7 mouse cellular contexts compared by ENCODE assay signal in genomic region chr16:17891567-17891959, GRCm38 (mm10). TPM values are rescaled to one million over a fixed set of nuclear protein-coding genes. Genes with fewer than 3 reads are reported as not detected.
A peak's percentile ranks its signal among the peaks of the same experiment; 100 is the strongest.
DNase-seq lines count a peak whose midpoint lies in the region; ATAC-seq and TF ChIP-seq lines count a peak whose summit lies in the region.

Gene Gm20518 (minus strand): TSS chr16:17891671.

- peak; percentile 62 for TF ChIP-seq POLR2A in kidney, adult 2 months (IDR thresholded peaks at IDR 0.05; ENCODE audit: low read depth, low read length)
- peak; percentile 56 for TF ChIP-seq POLR2A in spleen, adult 2 months (IDR thresholded peaks at IDR 0.05; ENCODE audit: low read depth, low read length)

- WGBS in embryonic facial prominence, embryonic 11.5 days, result 0% methylated on average over 36 of the region's 38 CpGs
- under 1% methylated on average over 35 of the region's 38 CpGs for WGBS in kidney, adult 2 months
- WGBS in limb, embryonic 12.5 days, result under 1% methylated on average over 37 of the region's 38 CpGs
- under 1% methylated on average over 37 of the region's 38 CpGs for WGBS in midbrain, embryonic 15.5 days
- under 1% methylated on average over 36 of the region's 38 CpGs for WGBS in spleen, adult 2 months

- peak; percentile 95 for ATAC-seq in embryonic facial prominence, embryonic 11.5 days (replicated peaks; ENCODE audit: insufficient number of reproducible peaks, low FRiP score, low TSS enrichment, low read depth)
- peak; percentile 97 for ATAC-seq in limb, embryonic 12.5 days (ENCODE audit: insufficient number of reproducible peaks, insufficient read depth, low FRiP score, low TSS enrichment, low read depth)
- peak; percentile 97 for ATAC-seq in midbrain, embryonic 15.5 days (replicated peaks)

- H3K4me2 ChIP-seq in embryonic facial prominence, embryonic 11.5 days (ENCODE audit: low read depth, low read length), result peak within 1 kb of the TSS; percentile 80
- H3K4me2 ChIP-seq in limb, embryonic 12.5 days, result peak within 1 kb of the TSS; percentile 93
- H3K4me2 ChIP-seq in midbrain, embryonic 15.5 days, result peak within 1 kb of the TSS; percentile 80

- no peaks in the 10 kb centered on the region for H3K9me3 ChIP-seq in embryonic facial prominence, embryonic 11.5 days (replicated peaks; ENCODE audit: control insufficient read depth, low read length)
- no peaks in the 10 kb centered on the region for H3K9me3 ChIP-seq in limb, embryonic 12.5 days
- no peaks in the 10 kb centered on the region for H3K9me3 ChIP-seq in midbrain, embryonic 15.5 days

- H3K27me3 ChIP-seq in embryonic facial prominence, embryonic 11.5 days (ENCODE audit: control insufficient read depth, insufficient read depth, low read length), result no peaks in the 10 kb centered on the region
- no peaks in the 10 kb centered on the region for H3K27me3 ChIP-seq in kidney, adult 2 months (replicated peaks; ENCODE audit: control insufficient read depth, insufficient read depth, low read length)
- no peaks in the 10 kb centered on the region for H3K27me3 ChIP-seq in limb, embryonic 12.5 days
- H3K27me3 ChIP-seq in midbrain, embryonic 15.5 days (replicated peaks), result no peaks in the 10 kb centered on the region
- H3K27me3 ChIP-seq in spleen, adult 2 months (ENCODE audit: control insufficient read depth, insufficient read depth, low read length), result no peaks in the 10 kb centered on the region

- DNase-seq in adrenal gland, postnatal 14 days, result peak; percentile 99
- DNase-seq in embryonic facial prominence, embryonic 11.5 days (ENCODE audit: low spot score), result peak; percentile 100
- DNase-seq in heart, adult 18-20 months, result peak; percentile 99 to 100
- peak; percentile 99 for DNase-seq in kidney, adult 2 months
- DNase-seq in spleen, adult 2 months (ENCODE audit: low read depth in 1 of 2, low spot score in 2 of 2), result peak; percentile 91 to 99

- no peak for TF ChIP-seq CTCF in kidney, adult 2 months (conservative IDR thresholded peaks at IDR 0.05; ENCODE audit: insufficient read depth, insufficient read length, low read depth, low read length)
- TF ChIP-seq CTCF in spleen, adult 2 months (IDR thresholded peaks at IDR 0.05; ENCODE audit: extremely low read depth, insufficient read depth, insufficient read length, insufficient replicate concordance), result no peak

- no peaks in the 10 kb centered on the region for H3K36me3 ChIP-seq in embryonic facial prominence, embryonic 11.5 days (replicated peaks; ENCODE audit: control insufficient read depth, insufficient read depth, low read depth, low read length)
- H3K36me3 ChIP-seq in kidney, adult 2 months (ENCODE audit: control insufficient read depth, insufficient read depth, low read length), result no peaks in the 10 kb centered on the region
- peaks cover 4% of the 10 kb centered on the region; the same call in 1 of the 2 replicates for H3K36me3 ChIP-seq in limb, embryonic 12.5 days
- H3K36me3 ChIP-seq in midbrain, embryonic 15.5 days (replicated peaks), result no peaks in the 10 kb centered on the region
- no peaks in the 10 kb centered on the region for H3K36me3 ChIP-seq in spleen, adult 2 months (ENCODE audit: control insufficient read depth, insufficient read depth, low read length)

- peak within 1 kb of the TSS; percentile 74 for H3K4me3 ChIP-seq in embryonic facial prominence, embryonic 11.5 days (ENCODE audit: low read depth, low read length)
- peak within 1 kb of the TSS; percentile 85 for H3K4me3 ChIP-seq in kidney, adult 2 months (ENCODE audit: insufficient read depth, low read depth, low read length)
- H3K4me3 ChIP-seq in limb, embryonic 12.5 days (replicated peaks), result peak within 1 kb of the TSS; percentile 95
- H3K4me3 ChIP-seq in midbrain, embryonic 15.5 days, result peak within 1 kb of the TSS; percentile 78
- H3K4me3 ChIP-seq in spleen, adult 2 months (ENCODE audit: extremely low read depth, insufficient read depth, insufficient read length), result peak within 1 kb of the TSS; percentile 68

- peaks cover 3% of the 10 kb centered on the region; the same call in 1 of the 2 replicates for H3K4me1 ChIP-seq in embryonic facial prominence, embryonic 11.5 days (ENCODE audit: control insufficient read depth, insufficient read depth, low read length)
- peaks cover 16% of the 10 kb centered on the region for H3K4me1 ChIP-seq in kidney, adult 2 months (ENCODE audit: control insufficient read depth, insufficient read depth, low read length)
- peaks cover 26% of the 10 kb centered on the region for H3K4me1 ChIP-seq in limb, embryonic 12.5 days (replicated peaks)
- peaks cover 24% of the 10 kb centered on the region for H3K4me1 ChIP-seq in midbrain, embryonic 15.5 days
- H3K4me1 ChIP-seq in spleen, adult 2 months (ENCODE audit: control insufficient read depth, insufficient read depth, insufficient read length), result peaks cover 10% of the 10 kb centered on the region; the same call in 1 of the 2 replicates

- H3K27ac ChIP-seq in embryonic facial prominence, embryonic 11.5 days (replicated peaks; ENCODE audit: low read depth, low read length), result peak within 1 kb of the TSS; percentile 80
- peak within 1 kb of the TSS; percentile 94 for H3K27ac ChIP-seq in kidney, adult 2 months (ENCODE audit: insufficient read depth, low read depth, low read length)
- H3K27ac ChIP-seq in limb, embryonic 12.5 days, result peak within 1 kb of the TSS; percentile 95
- peak within 1 kb of the TSS; percentile 97 for H3K27ac ChIP-seq in midbrain, embryonic 15.5 days
- peak within 1 kb of the TSS; percentile 72 for H3K27ac ChIP-seq in spleen, adult 2 months (ENCODE audit: insufficient read depth, low read length)

- H3K9ac ChIP-seq in embryonic facial prominence, embryonic 11.5 days (replicated peaks; ENCODE audit: low read length), result peak within 1 kb of the TSS; percentile 84
- H3K9ac ChIP-seq in limb, embryonic 12.5 days (replicated peaks), result peak within 1 kb of the TSS; percentile 98
- H3K9ac ChIP-seq in midbrain, embryonic 15.5 days, result peak within 1 kb of the TSS; percentile 98

RNA-seq across cellular contexts. Expression of gene Gm20518, which starts in this region (rescaled TPM):
- 0.15 and 0.30 TPM in 2 replicates for total RNA-seq in adrenal gland, postnatal 14 days (2021)
- 0.14 and 0.20 TPM in 2 replicates for polyA plus RNA-seq in embryonic facial prominence, embryonic 11.5 days (2014; fragmentation: Nextera tagmentation; extraction: Ambion mirVana)
- total RNA-seq in heart, adult 18-20 months (2021), result under 1 TPM; 0.27 to 0.33 TPM
- polyA plus RNA-seq in kidney, adult 2 months (2012; rRNA removed), result 7.7 and 10.3 TPM in 2 replicates
- 0.31 and 0.36 TPM in 2 replicates for polyA plus RNA-seq in limb, embryonic 12.5 days (2016; fragmentation: Nextera tagmentation; extraction: Ambion mirVana)
- polyA plus RNA-seq in midbrain, embryonic 15.5 days (2015; fragmentation: Nextera tagmentation; extraction: Ambion mirVana), result 0.53 and 0.68 TPM in 2 replicates
- 1.4 and 1.7 TPM in 2 replicates for polyA plus RNA-seq in spleen, adult 2 months (2012; rRNA removed)

Comparison
In these comparisons a context has a peak if more than half of its experiments do, and no peak if none do; other contexts are left out.
1. Peak in every context shown above with its lines: DNase-seq, ATAC-seq, H3K4me3 ChIP-seq and H3K27ac ChIP-seq.
2. Peak in DNase-seq in adrenal gland, postnatal 14 days; RNA of the gene not detected or under 1 TPM.
3. Peak in DNase-seq, ATAC-seq, H3K4me3 ChIP-seq, H3K27ac ChIP-seq, H3K9ac ChIP-seq and H3K4me2 ChIP-seq in embryonic facial prominence, embryonic 11.5 days; RNA of the gene not detected or under 1 TPM.
4. Peak in DNase-seq in heart, adult 18-20 months; RNA of the gene not detected or under 1 TPM.
5. Peak in ATAC-seq, H3K4me3 ChIP-seq, H3K27ac ChIP-seq, H3K9ac ChIP-seq and H3K4me2 ChIP-seq in limb, embryonic 12.5 days; RNA of the gene not detected or under 1 TPM.
6. Peak in ATAC-seq, H3K4me3 ChIP-seq, H3K27ac ChIP-seq, H3K9ac ChIP-seq and H3K4me2 ChIP-seq in midbrain, embryonic 15.5 days; RNA of the gene not detected or under 1 TPM.